Mouse (Mus musculus) adrenal gland, postnatal 36 days (tissue): Measurements from ENCODE around the gene Fasn. TPM values are rescaled to one million over a fixed set of nuclear protein-coding genes. Genes with fewer than 3 reads are reported as not detected.
A peak's percentile ranks its signal among the peaks of the same experiment; 100 is the strongest.

Experiments used
- DNase-seq, 2 experiments: peaks; one replicate each; pipeline ENCODE4 v3.0.0; 2021; ENCODE audit warnings: mixed read lengths in 1 of 2
- total RNA-seq, 2 experiments: library from RNA; stranded (reverse); gene quantifications; 2 replicates each; pipeline ENCODE4 v1.2.3; 2021

The Fasn gene
- total RNA-seq, 2 experiments from 2014 or later = 1,954 to 2,603 TPM

- no peak for DNase-seq
These were observed 5.6 kb upstream of the Fasn start for GRCm38 (mm10) chr11:120829757-120830532.

GRCm38 (mm10) chr11:120828416-120828815 is 4.1 kb upstream of the Fasn start:
- no peak for DNase-seq

- DNase-seq = no peak
These were observed 1.9 kb upstream of the Fasn start for GRCm38 (mm10) chr11:120826016-120826953.

GRCm38 (mm10) chr11:120825289-120825863 is 1.0 kb upstream of the Fasn start:
- DNase-seq = no peak

GRCm38 (mm10) chr11:120824787-120825288 is 491 bp upstream of the Fasn start:
- DNase-seq = no peak

GRCm38 (mm10) chr11:120823551-120823947 is 798 bp downstream of the Fasn start:
- peak; percentile 71 to 81 for DNase-seq

GRCm38 (mm10) chr11:120822831-120823550 is 1.4 kb downstream of the Fasn start:
- DNase-seq = peak; percentile 52 to 53

- no peak for DNase-seq
These were observed 2.0 kb downstream of the Fasn start for GRCm38 (mm10) chr11:120822321-120822720.

GRCm38 (mm10) chr11:120821076-120821922 is 3.0 kb downstream of the Fasn start:
- DNase-seq = no peak

- DNase-seq = no peak
These were observed 3.8 kb downstream of the Fasn start for GRCm38 (mm10) chr11:120820546-120820945.

GRCm38 (mm10) chr11:120819556-120819955 is 4.8 kb downstream of the Fasn start:
- no peak for DNase-seq

- DNase-seq = no peak
These were observed 6.1 kb downstream of the Fasn start for GRCm38 (mm10) chr11:120818251-120818650.

GRCm38 (mm10) chr11:120817358-120817757 is 7.0 kb downstream of the Fasn start:
- DNase-seq = no peak

GRCm38 (mm10) chr11:120812068-120812467 is 12.3 kb downstream of the Fasn start:
- DNase-seq = no peak

GRCm38 (mm10) chr11:120808010-120808409 is 16.3 kb downstream of the Fasn start:
- DNase-seq = peak; percentile 50 to 55

- DNase-seq = no peak
These were observed 18.7 kb downstream of the Fasn start for GRCm38 (mm10) chr11:120805375-120806298.

GRCm38 (mm10) chr11:120804769-120805168 is 19.6 kb downstream of the Fasn start:
- no peak for DNase-seq

- no peak for DNase-seq
These were observed 20.1 kb downstream of the Fasn start for GRCm38 (mm10) chr11:120804274-120804673.

GRCm38 (mm10) chr11:120800061-120800904 is 24.1 kb downstream of the Fasn start:
- DNase-seq = peak; percentile 92 to 94
